Mouse (Mus musculus): ENCODE measurements around the gene Timm17a. TPM values are rescaled to one million over a fixed set of nuclear protein-coding genes. Genes with fewer than 3 reads are reported as not detected.

The Timm17a gene
- 23.3 and 24.1 TPM in 2 replicates for polyA plus RNA-seq (2012; rRNA removed)

GRCm38 (mm10) chr1:135313284-135314031, at the start of gene Timm17a:
Timm17a (minus strand) TSS chr1:135313778.

GRCm38 (mm10) chr1:135324571-135324970, 11.0 kb upstream of the Timm17a start, which contains the start of gene Lmod1:
Lmod1 (plus strand) TSS chr1:135324807.

GRCm38 (mm10) chr1:135283826-135284291, 29.7 kb downstream of the Timm17a start, which contains the start of gene Rnpep:
Rnpep (minus strand) TSS chr1:135284084.

GRCm38 (mm10) chr1:135258380-135259127, 55.0 kb downstream of the Timm17a start, which contains the start of gene Elf3:
Elf3 (minus strand) TSS chr1:135258568.

Other genes with a start within 250 kb of the Timm17a start
- 0.05 and 0.06 TPM in 2 replicates for gene Lgr6, start 208.5 kb downstream of the Timm17a start, polyA plus RNA-seq (2012; rRNA removed)
- 9.6 and 10.0 TPM in 2 replicates for gene Ptpn7, start 181.1 kb downstream of the Timm17a start, polyA plus RNA-seq (2012; rRNA removed)
- 14.8 and 15.0 TPM in 2 replicates for gene Arl8a, start 167.0 kb downstream of the Timm17a start, polyA plus RNA-seq (2012; rRNA removed)
- gene Gpr37l1, start 146.1 kb downstream of the Timm17a start, polyA plus RNA-seq (2012; rRNA removed) = not detected in 2 replicates
- gene Elf3, start 55.2 kb downstream of the Timm17a start, polyA plus RNA-seq (2012; rRNA removed) = 0.70 and 0.71 TPM in 2 replicates
- gene Rnpep, start 29.7 kb downstream of the Timm17a start, polyA plus RNA-seq (2012; rRNA removed) = 11.3 and 12.4 TPM in 2 replicates
- 0.30 and 0.44 TPM in 2 replicates for gene Lmod1, start 11.0 kb upstream of the Timm17a start, polyA plus RNA-seq (2012; rRNA removed)
- 0.53 and 0.78 TPM in 2 replicates for gene Shisa4, start 61.5 kb upstream of the Timm17a start, polyA plus RNA-seq (2012; rRNA removed)
- gene Ipo9, start 116.7 kb upstream of the Timm17a start, polyA plus RNA-seq (2012; rRNA removed) = 16.4 and 16.6 TPM in 2 replicates